Mouse (Mus musculus) hindbrain, embryonic 11.5 days (tissue): ENCODE data around the gene Il9r. TPM values are rescaled to one million over a fixed set of nuclear protein-coding genes. Genes with fewer than 3 reads are reported as not detected.

ENCODE experiments used
- ATAC-seq: fragments of 200-750 bp; cut with Nextera tagmentation; 2 replicates; pipeline ENCODE4 v1.8.0; 2017; ENCODE audit warnings: mild to moderate bottlenecking, moderate TSS enrichment, moderate library complexity; ENCODE audit not compliant: low FRiP score
- DNase-seq: peaks from one replicate; pipeline ENCODE4 v3.0.0-alpha.2; 2015; ENCODE audit warnings: low spot score
- H3K27ac ChIP-seq: fragments of 300-500 bp; sonication (generic); 2 replicates; pipeline ENCODE4 v1.5.1; 2014; ENCODE audit warnings: mild to moderate bottlenecking, low read depth, low read length
- H3K27me3 ChIP-seq: fragments of 300-500 bp; sonication (generic); 2 replicates; pipeline ENCODE4 v1.6.1; 2014; ENCODE audit warnings: mild to moderate bottlenecking, low read length, moderate library complexity, mixed read lengths; ENCODE audit not compliant: control insufficient read depth, insufficient read depth
- H3K36me3 ChIP-seq: fragments of 300-500 bp; sonication (generic); 2 replicates; pipeline ENCODE4 v1.6.1; 2014; ENCODE audit warnings: mild to moderate bottlenecking, low read length, moderate library complexity, mixed read lengths; ENCODE audit not compliant: control insufficient read depth, insufficient read depth
- H3K4me1 ChIP-seq: fragments of 300-500 bp; sonication (generic); replicated peaks from 2 replicates; pipeline ENCODE4 v1.6.1; 2014; ENCODE audit warnings: low read length, mixed read lengths; ENCODE audit not compliant: control insufficient read depth, insufficient read depth
- H3K4me2 ChIP-seq: fragments of 300-500 bp; sonication (generic); replicated peaks from 2 replicates; pipeline ENCODE4 v1.6.1; 2014; ENCODE audit warnings: mild to moderate bottlenecking, low read depth, low read length
- H3K4me3 ChIP-seq: fragments of 300-500 bp; sonication (generic); 2 replicates; pipeline ENCODE4 v1.5.1; 2014; ENCODE audit warnings: low read depth, low read length
- H3K9ac ChIP-seq: fragments of 300-500 bp; sonication (generic); 2 replicates; pipeline ENCODE4 v1.6.1; 2014; ENCODE audit warnings: low read depth, low read length
- H3K9me3 ChIP-seq: fragments of 300-500 bp; sonication (generic); 2 replicates; pipeline ENCODE4 v1.6.1; 2016; ENCODE audit warnings: low read length; ENCODE audit not compliant: control insufficient read depth
- WGBS: fragments of 180-500 bp; shearing (Covaris S2); extraction: QIAGEN DNeasy Blood & Tissue Kit; methylation state at CpG from one replicate; pipeline ENCODE4 v1.1.7; 2014; 5-methylcytosine and 5-hydroxymethylcytosine counted together
- polyA plus RNA-seq: library from polyadenylated mRNA; unstranded; fragments of >200 nt; fragmentation: Nextera tagmentation; extraction: Ambion mirVana; gene quantifications from 2 replicates; pipeline ENCODE4 v1.2.1, GENCODE M21; 2014

Il9r gene
- polyA plus RNA-seq, 1 experiment from 2014 or later = not detected

DNA sequence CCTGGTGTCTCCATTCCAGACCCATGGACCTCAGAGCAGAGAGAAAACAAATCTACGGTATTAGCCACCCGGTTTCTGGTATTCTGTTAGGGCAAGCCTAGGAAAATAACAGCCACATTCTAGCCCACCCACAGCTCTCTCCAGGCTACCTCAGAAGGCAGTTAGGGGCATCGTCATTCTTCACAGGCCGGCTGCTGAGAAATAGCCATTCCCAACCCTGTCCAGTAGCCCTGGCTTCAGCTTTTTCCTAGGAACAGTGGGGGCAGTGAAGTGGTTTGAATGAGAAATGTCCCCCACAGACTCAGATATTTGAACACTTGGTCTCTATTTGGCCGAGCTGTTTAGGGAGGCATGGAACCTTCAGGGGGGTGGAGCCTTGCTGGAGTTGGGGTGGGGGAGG, 10.6 kb downstream of the Il9r start:
- Histone ChIP-seq H3K27ac (no peak overlapping the region), H3K4me3 (no peak overlapping the region), H3K4me1 (no peaks in the 10 kb centered on the region), H3K9ac (no peak overlapping the region), H3K27me3 (no peaks in the 10 kb centered on the region), H3K36me3 (no peaks in the 10 kb centered on the region), H3K9me3 (no peaks in the 10 kb centered on the region), H3K4me2 (no peak overlapping the region)
- 63% methylated on average over 5 of the region's 5 CpGs for WGBS
- DNase-seq = no peak
- ATAC-seq = no peak

DNA sequence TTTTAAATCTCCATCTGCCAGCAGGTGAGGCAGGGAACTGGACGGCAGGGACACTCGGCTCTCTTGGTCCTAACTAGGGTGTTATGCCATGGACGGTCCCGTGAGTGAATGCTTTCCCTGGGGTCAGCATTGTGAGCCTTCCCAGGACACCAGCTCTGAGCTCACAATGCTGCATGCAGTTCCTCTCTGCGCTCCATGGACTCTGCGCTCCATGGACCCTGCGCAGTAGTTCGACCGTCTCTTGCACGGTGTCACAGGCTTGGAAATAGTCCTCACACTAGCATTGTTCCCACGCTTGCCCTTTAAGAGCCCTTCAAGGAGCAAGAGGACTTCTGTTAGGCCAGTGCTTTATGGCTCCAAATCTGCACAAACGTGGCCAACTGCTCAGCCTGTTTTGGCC, 11.2 kb downstream of the Il9r start:
- Histone ChIP-seq H3K4me1 (no peaks in the 10 kb centered on the region), H3K36me3 (no peaks in the 10 kb centered on the region), H3K4me3 (no peak overlapping the region), H3K4me2 (no peak overlapping the region), H3K27ac (no peak overlapping the region), H3K9ac (no peak overlapping the region), H3K27me3 (no peaks in the 10 kb centered on the region), H3K9me3 (no peaks in the 10 kb centered on the region)
- WGBS = 83% methylated on average over 12 of the region's 12 CpGs
- DNase-seq = no peak
- no peak for ATAC-seq

DNA sequence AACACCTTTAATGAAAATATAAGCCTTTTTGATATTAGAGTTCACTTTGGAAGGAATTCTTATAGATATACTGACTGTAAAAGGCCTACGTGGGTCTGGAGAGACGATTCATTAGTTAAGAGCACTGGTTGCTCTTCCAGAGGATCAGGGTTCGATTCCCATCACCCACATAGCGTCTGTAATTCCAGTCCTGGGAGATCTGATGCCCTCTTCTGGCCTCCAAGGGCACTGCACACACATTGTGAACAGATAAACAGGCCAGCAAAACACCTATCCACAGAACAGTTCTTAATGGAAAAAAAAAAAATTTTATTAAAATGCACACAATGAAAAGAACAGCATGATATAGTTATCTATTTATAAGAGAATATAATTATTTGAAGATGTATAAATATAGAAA, 12.8 kb downstream of the Il9r start:
- H3K9ac ChIP-seq = no peak overlapping the region
- DNase-seq (no peak), ATAC-seq (no peak)
- H3K9me3 ChIP-seq = no peaks in the 10 kb centered on the region
- no peak overlapping the region for H3K4me2 ChIP-seq
- H3K27me3 ChIP-seq = no peaks in the 10 kb centered on the region
- WGBS = 90% methylated on average over 4 of the region's 4 CpGs
- no peaks in the 10 kb centered on the region for H3K36me3 ChIP-seq
- no peak overlapping the region for H3K4me3 ChIP-seq
- H3K27ac ChIP-seq = no peak overlapping the region
- H3K4me1 ChIP-seq = no peaks in the 10 kb centered on the region

DNA sequence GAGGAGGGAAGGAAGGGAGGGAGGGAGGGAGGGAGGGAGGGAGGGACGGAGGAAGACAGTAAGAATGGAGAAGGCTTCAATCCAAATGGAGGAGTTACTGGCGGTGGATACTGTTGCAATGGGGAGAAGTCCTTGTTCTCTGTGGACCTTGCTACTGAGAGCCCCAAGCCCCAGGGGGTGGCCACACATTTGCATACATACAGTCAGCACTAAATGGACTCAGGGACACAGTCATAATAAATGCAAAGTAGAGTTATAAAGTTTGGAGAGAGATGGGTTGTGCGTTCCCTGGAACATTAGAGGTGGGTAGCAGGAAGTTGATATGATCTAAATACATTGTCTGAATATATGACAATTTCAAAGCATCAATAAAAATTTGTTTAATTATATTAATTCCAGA, 14.0 kb downstream of the Il9r start:
- ATAC-seq (no peak), DNase-seq (no peak)
- Histone ChIP-seq H3K9me3 (no peaks in the 10 kb centered on the region), H3K36me3 (no peaks in the 10 kb centered on the region), H3K4me2 (no peak overlapping the region), H3K27me3 (no peaks in the 10 kb centered on the region), H3K27ac (no peak overlapping the region), H3K9ac (no peak overlapping the region), H3K4me3 (no peak overlapping the region), H3K4me1 (no peaks in the 10 kb centered on the region)
- 78% methylated on average over 3 of the region's 3 CpGs for WGBS

DNA sequence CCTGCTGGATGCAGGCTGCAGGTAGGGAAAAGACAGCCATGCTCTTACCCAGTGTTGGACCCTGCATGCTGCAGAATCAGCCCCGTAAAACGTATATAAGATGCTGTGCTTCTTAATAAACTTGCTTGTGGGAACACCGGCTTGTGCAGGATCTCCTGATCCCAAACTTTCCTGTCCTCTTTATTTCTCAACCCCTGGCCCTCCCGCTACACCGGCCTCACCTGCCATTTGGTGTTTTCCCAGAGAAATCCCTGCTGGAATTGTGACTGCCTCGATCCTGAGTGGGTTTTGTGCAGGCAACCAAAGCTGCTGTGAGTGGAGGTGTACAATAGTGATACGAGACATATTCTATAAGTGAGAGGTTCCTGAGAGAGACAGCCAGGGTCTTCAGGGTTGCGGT, 15.6 kb downstream of the Il9r start:
- 91% methylated on average over 8 of the region's 8 CpGs for WGBS
- Histone ChIP-seq H3K4me1 (no peaks in the 10 kb centered on the region), H3K4me3 (no peak overlapping the region), H3K4me2 (no peak overlapping the region), H3K27me3 (no peaks in the 10 kb centered on the region), H3K9me3 (no peaks in the 10 kb centered on the region), H3K27ac (no peak overlapping the region), H3K36me3 (no peaks in the 10 kb centered on the region), H3K9ac (no peak overlapping the region)
- no peak for DNase-seq
- ATAC-seq = no peak

DNA sequence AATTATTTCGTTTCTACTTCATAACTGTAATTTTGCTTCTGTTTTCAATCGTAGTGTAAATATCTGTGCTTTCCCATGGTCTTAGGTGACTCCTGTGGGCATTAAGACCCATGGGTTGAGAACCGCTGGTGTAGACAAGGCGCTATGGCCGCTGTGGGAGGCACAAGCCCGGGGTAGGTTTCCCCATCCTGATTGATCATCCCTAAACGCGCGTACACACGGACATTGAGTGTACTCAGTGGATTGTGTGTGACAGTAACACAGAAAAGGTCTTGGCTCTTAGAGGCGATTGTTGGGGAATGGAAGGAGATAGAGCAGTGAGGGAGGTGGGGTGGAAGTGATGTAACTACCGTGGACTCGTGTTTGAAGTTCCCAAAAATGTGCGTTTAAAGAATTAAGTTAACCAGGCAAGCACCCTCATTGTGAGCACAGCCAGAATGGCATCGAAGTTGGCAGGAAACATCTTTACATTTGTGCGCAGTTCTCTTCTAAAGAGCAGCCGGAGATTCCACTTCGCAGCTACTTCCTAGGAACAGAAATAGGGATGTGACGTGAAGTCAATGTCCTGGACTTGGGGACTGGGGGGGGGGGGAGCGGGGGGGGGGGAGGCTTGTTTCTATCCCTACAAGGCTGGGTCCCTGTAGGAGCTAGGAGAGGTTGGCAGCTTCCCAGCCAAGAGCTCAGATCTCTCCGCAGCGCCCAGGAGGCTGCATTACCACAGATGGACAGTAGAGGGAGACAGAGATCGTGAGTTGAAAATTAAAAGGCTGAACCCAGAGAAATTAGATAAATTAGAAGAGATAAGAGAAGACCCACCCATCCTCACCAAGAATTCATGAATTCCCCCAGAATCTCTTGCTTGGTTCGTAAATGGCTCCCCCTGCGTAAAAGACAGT, 17.9 kb downstream of the Il9r start:
- Histone ChIP-seq H3K27me3 (no peaks in the 10 kb centered on the region), H3K9me3 (no peaks in the 10 kb centered on the region), H3K4me1 (no peaks in the 10 kb centered on the region), H3K27ac (no peak overlapping the region), H3K4me2 (no peak overlapping the region), H3K9ac (no peak overlapping the region), H3K36me3 (no peaks in the 10 kb centered on the region), H3K4me3 (no peak overlapping the region)
- ATAC-seq = no peak
- 49% methylated on average over 24 of the region's 25 CpGs for WGBS
- DNase-seq = peak; percentile 90

DNA sequence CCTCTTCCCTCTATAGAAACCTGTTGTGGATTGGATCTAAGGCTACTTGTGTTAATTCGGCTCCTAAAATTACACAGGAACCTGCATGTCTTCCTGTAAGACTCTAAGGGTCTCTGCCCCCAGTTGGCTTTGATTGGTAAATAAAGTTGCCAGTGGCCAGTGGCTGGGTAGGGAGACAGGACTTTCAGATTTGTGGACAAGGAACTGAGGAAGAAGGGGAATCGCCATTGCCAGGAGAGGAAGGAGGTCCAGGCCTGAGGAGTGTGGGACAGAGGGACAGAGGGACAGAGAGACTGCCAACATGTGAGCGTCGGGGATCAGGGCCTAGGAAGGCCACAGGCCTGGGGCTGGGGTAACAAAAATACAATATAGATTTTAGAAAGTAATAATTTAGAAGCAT, 18.8 kb downstream of the Il9r start:
- no peak overlapping the region for H3K9ac ChIP-seq
- H3K9me3 ChIP-seq = no peaks in the 10 kb centered on the region
- 78% methylated on average over 4 of the region's 4 CpGs for WGBS
- H3K4me1 ChIP-seq = no peaks in the 10 kb centered on the region
- no peak overlapping the region for H3K4me3 ChIP-seq
- H3K4me2 ChIP-seq = no peak overlapping the region
- no peaks in the 10 kb centered on the region for H3K36me3 ChIP-seq
- H3K27ac ChIP-seq = no peak overlapping the region
- ATAC-seq (no peak), DNase-seq (no peak)
- H3K27me3 ChIP-seq = no peaks in the 10 kb centered on the region

DNA sequence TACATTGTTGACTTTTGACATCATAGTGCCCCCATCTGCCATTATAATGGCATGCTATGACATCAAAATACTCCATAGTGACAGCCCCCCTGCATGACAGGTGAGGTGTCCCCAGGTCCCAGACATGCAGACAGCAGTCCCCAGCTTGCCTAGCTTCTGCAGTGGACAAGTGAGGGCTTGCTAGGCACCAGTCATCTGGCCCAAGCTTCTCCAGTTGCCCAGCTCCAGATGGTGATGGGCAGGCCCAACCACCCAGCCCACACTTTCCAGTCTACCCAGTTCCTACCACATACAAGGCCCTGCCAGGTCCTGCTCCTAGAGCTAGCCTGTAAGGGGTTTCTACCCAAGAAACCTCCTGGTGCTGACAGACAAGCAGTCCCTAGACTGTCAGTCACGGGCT, 21.6 kb downstream of the Il9r start:
- no peak overlapping the region for H3K4me2 ChIP-seq
- no peaks in the 10 kb centered on the region for H3K4me1 ChIP-seq
- no peak for DNase-seq
- H3K36me3 ChIP-seq = no peaks in the 10 kb centered on the region
- H3K27ac ChIP-seq = no peak overlapping the region
- H3K27me3 ChIP-seq = no peaks in the 10 kb centered on the region
- 77% methylated on average over 1 of the region's 1 CpGs for WGBS
- H3K9me3 ChIP-seq = no peaks in the 10 kb centered on the region
- no peak for ATAC-seq
- no peak overlapping the region for H3K4me3 ChIP-seq
- H3K9ac ChIP-seq = no peak overlapping the region

DNA sequence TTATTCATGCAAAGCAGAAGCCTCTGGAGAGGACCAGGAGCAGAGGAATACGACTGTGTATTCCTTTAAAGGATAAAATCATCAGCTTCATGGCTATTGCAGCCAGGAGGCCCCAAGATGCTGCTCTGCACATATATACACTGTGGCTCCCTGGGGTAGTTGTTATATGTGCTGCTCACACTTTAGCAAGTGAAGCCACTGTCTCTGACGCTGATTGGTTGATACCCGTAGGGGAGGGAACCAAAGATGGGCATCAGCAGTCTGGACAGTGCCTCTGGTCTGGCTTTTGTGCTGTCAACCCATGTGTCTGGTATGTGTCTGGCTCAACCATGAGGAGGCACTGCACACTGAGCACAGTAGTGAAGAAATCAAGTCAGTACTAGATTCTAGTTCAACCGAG, 33.4 kb downstream of the Il9r start:
- no peak overlapping the region for H3K4me2 ChIP-seq
- no peak for ATAC-seq
- WGBS = 83% methylated on average over 4 of the region's 4 CpGs

More for the DNA sequence above, 33.4 kb downstream of the Il9r start:
- Histone ChIP-seq H3K9ac (no peak overlapping the region), H3K27ac (no peak overlapping the region), H3K27me3 (no peaks in the 10 kb centered on the region), H3K9me3 (no peaks in the 10 kb centered on the region), H3K4me3 (no peak overlapping the region), H3K36me3 (no peaks in the 10 kb centered on the region), H3K4me1 (peaks cover 3% of the 10 kb centered on the region; the same call in 1 of the 2 replicates)
- no peak for DNase-seq
